Mouse (Mus musculus) heart, postnatal 0 days (tissue): ENCODE results near the gene Copz2.

Source experiments
- CTCF ChIP-seq: IDR thresholded peaks from 2 replicates; pipeline ENCODE4 v1.5.1; 2016; ENCODE audit warnings: antibody characterized with exemption, control low read depth, low read depth
- EP300 ChIP-seq: IDR thresholded peaks from 2 replicates; pipeline ENCODE4 v1.6.1; 2016; ENCODE audit warnings: antibody characterized with exemption, low read depth

- TF ChIP-seq CTCF = no peak
- TF ChIP-seq EP300 = no peak
Observed at GRCm38 (mm10) chr11:96815895-96816294, 33.8 kb upstream of the Copz2 start.
